Mouse (Mus musculus) gastrocnemius, postnatal 10 days (tissue): Measurements from ENCODE around the gene Hagh. TPM values are rescaled to one million over a fixed set of nuclear protein-coding genes. Genes with fewer than 3 reads are reported as not detected.

Experiments used
- DNase-seq: peaks from one replicate; pipeline ENCODE4 v3.0.0; 2021; ENCODE audit warnings: mixed read lengths
- total RNA-seq, 2 experiments: library from RNA; stranded (reverse); gene quantifications; 2 replicates each; pipeline ENCODE4 v1.2.3; 2021

Hagh gene
- total RNA-seq, 2 experiments from 2014 or later, result 78.0 to 86.1 TPM

DNA sequence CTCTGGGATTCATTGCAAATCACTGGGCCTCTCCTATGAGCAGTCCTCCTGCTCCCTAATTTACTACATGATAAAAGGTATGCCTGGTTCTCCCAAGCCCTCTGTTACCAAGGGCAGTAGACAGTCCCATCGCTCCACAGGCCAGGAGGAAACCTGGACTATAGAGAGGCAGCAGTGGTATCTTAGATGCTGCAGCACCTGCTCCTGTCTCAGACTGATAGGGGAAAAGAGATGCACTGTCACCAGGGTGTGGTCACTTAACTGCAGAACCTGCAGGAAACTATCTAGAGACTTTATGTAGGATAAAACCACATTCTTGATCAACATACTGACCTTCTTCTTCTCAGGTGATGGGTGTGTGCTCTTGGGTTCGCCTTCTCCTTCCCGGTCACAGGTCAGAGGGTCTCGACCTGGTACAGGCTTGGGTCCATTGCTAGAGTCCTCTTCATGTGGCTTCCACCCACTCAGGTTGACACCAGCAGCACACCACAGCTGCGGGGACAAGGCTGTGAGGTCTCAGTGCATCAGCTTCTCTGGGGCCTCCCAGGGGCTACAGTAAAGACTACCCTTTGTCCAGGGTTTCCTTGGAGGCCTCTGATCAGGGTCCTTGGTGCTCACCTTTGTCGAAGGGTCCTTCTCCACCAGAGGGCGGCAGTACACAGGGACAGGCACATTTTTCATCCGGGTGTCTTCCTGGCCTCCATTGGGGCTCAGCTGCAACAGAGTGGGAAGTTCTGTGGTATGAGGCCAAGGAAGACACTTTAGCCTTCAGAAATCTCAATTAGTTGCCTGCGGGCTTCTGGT lies 62.9 kb downstream of the Hagh start:
- no peak for DNase-seq

DNA sequence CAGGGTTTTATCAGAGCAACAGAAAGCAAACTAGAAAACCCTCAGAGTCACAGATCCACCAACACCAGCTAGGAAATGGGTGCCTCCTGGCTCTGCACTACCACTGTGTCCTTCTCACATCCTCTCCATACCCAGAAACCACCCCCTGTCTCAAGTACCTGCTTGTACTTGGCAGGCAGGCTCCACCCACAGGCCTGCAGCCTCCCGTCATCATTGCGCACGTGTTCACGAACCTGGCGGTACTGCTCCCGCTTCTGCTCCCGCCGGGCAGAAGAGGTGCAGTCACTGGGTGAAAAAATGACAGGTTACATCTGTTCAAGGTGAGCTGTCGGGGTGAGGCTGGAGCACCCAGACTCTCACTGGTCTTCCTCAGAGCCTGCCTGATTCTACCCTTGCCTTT lies 63.8 kb downstream of the Hagh start:
- no peak for DNase-seq

DNA sequence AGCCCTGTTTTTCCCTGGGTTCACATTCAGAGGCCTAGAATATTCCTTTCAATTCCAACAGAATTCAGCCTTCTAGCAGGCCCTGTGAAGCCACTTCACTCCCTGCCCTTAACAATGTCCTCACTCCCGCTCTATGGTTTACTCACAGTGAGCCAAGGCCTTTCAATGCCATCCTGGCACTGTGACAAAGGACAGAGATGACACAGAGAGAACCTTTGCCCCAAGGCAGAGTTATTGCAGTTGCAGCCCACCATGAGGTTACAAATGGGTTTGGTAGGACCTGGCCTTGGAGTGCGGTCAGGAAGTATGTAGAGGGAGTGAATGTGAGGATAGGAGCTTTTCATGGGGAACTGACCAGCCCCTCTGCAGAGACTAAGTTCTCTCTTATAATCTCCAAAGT lies 67.6 kb downstream of the Hagh start:
- DNase-seq, result no peak

DNA sequence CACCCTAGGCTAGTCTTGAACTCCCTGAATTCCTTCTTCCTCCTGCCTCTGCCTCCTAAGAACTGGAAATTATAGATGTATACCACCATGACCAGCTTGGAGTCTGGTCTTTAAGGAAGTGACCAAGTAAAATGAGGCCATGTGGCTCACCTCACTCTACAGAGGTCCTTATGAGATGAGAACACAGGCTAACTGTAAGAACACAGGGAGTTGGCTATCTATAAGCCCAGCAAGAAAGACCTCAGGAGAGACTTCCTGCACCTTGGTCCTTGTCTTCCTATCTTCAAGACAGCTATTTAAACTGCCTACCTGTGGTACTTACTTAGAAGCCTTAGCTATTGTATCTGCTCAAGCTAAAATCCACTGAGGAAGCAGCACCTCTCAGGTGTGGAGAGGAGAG lies 74.0 kb downstream of the Hagh start:
- DNase-seq, result no peak

Other genes starting within 250 kb of the Hagh start
- 10 to 100 TPM; 51.7 to 61.1 TPM for gene Tsc2, start 207.5 kb upstream of the Hagh start, total RNA-seq
- 1 to 10 TPM; 4.3 TPM for gene Nthl1, start 207.5 kb upstream of the Hagh start, total RNA-seq
- gene Slc9a3r2, start 189.8 kb upstream of the Hagh start, total RNA-seq, result 10 to 100 TPM; 30.1 to 33.4 TPM
- not detected for gene Npw, start 181.7 kb upstream of the Hagh start, total RNA-seq
- 10 to 100 TPM; 18.0 to 21.0 TPM for gene Zfp598, start 170.5 kb upstream of the Hagh start, total RNA-seq
- under 1 TPM; 0.16 to 0.52 TPM for gene Syngr3, start 150.2 kb upstream of the Hagh start, total RNA-seq
- gene Gfer, start 144.0 kb upstream of the Hagh start, total RNA-seq, result 10 to 100 TPM; 22.2 to 24.6 TPM
- gene Noxo1, start 143.9 kb upstream of the Hagh start, total RNA-seq, result 1 to 10 TPM; 1.6 to 1.9 TPM
- 10 to 100 TPM; 16.7 to 19.4 TPM for gene Tbl3, start 132.5 kb upstream of the Hagh start, total RNA-seq
- gene Rnf151, start 122.1 kb upstream of the Hagh start, total RNA-seq, result not detected
- gene Rps2, start 122.0 kb upstream of the Hagh start, total RNA-seq, result 100 to 1,000 TPM; 732 to 736 TPM
- gene Ndufb10, start 115.7 kb upstream of the Hagh start, total RNA-seq, result 100 to 1,000 TPM; 400 to 516 TPM
- 100 to 1,000 TPM; 593 to 752 TPM for gene Rpl3l, start 112.3 kb upstream of the Hagh start, total RNA-seq
- 100 to 1,000 TPM; 127 to 132 TPM for gene Msrb1, start 103.5 kb upstream of the Hagh start, total RNA-seq
- under 1 TPM in 1 of 2 experiments, not detected in 1; 0.32 TPM for gene Hs3st6, start 87.2 kb upstream of the Hagh start, total RNA-seq
- gene Meiob, start 35.9 kb upstream of the Hagh start, total RNA-seq, result not detected
- gene Fahd1, start 10.2 kb downstream of the Hagh start, total RNA-seq, result 10 to 100 TPM; 30.7 to 33.6 TPM
- 1 to 10 TPM; 3.6 to 7.0 TPM for gene Igfals, start 25.9 kb downstream of the Hagh start, total RNA-seq
- 10 to 100 TPM; 15.0 to 18.5 TPM for gene Nubp2, start 46.2 kb downstream of the Hagh start, total RNA-seq
- 10 to 100 TPM; 28.2 to 30.4 TPM for gene Spsb3, start 46.5 kb downstream of the Hagh start, total RNA-seq
- 10 to 100 TPM; 12.0 to 20.8 TPM for gene Eme2, start 54.9 kb downstream of the Hagh start, total RNA-seq
- gene Mrps34, start 55.0 kb downstream of the Hagh start, total RNA-seq, result 100 to 1,000 TPM; 108 to 121 TPM
- gene Nme3, start 56.4 kb downstream of the Hagh start, total RNA-seq, result 10 to 100 TPM; 13.5 to 14.7 TPM
- gene Mapk8ip3, start 96.8 kb downstream of the Hagh start, total RNA-seq, result 10 to 100 TPM; 23.5 to 37.8 TPM
- 10 to 100 TPM; 17.2 to 24.5 TPM for gene Jpt2, start 120.5 kb downstream of the Hagh start, total RNA-seq
- gene Cramp1l, start 175.6 kb downstream of the Hagh start, total RNA-seq, result 1 to 10 TPM; 9.1 to 9.9 TPM
- 1 to 10 TPM; 6.3 to 7.3 TPM for gene Ift140, start 175.9 kb downstream of the Hagh start, total RNA-seq
- 10 to 100 TPM; 16.0 to 16.5 TPM for gene Tmem204, start 243.4 kb downstream of the Hagh start, total RNA-seq